Mouse (Mus musculus): Measurements from ENCODE around the gene Gpc3.

- TF ChIP-seq CTCF (IDR thresholded peaks at IDR 0.05; ENCODE audit: control insufficient read depth, insufficient read depth, insufficient read length) (no peak), MAX (IDR thresholded peaks at IDR 0.05) (no peak)
Observed at GRCm38 (mm10) chrX:52643350-52643749, 29.6 kb upstream of the Gpc3 start.

Measured in C2C12 (cell line).